Mouse (Mus musculus): ENCODE measurements around the gene Crhr2.

Gene Crhr2

DNA sequence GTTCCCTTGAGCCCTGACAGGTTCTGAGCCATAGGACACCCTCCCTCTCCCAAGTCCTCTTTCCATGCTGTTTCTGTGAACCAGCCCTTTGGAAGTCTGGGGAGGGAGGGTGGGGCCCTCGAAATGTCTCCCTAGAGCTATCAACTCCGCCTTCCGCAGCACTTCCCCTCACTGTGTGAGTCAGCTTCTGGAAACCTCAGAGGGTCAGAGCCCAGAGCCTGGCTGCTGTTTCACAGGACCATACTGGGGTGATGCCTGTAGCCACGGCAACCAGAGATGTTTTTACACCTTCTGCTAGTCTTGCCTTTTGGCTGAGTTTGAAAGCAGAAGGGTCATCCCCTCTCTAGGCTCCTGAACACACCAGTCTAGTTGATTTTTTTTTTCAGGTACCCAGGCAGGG is 9.8 kb downstream of the Crhr2 start:
- DNase-seq (ENCODE audit: low spot score in 2 of 2): no peak

GRCm38 (mm10) chr6:55117325-55118109 is 15.3 kb downstream of the Crhr2 start:
- no peak for DNase-seq (ENCODE audit: low spot score in 2 of 2)

DNA sequence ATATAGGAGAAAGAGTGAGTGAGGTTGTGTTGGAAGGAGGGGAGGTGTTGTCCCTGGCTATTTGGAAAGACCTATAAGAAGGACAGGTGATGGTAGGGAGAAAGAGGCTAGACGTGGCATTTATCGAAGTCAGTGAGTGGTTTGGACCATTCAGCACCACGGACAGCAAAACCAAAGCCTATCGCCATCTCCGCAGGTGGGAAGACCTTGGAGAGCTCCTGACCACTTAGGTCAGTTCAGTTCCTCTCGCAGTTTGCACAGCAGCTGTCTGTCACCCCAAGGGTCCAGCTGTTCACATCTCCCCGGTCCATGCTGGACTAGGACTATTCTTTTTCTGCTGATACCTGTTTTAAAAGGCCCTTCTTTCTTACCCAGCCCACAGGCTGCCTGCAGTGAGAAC is 24.5 kb downstream of the Crhr2 start:
- DNase-seq (ENCODE audit: low spot score in 2 of 2): no peak

GRCm38 (mm10) chr6:55098603-55099002 is 34.2 kb downstream of the Crhr2 start:
- DNase-seq (ENCODE audit: low spot score in 2 of 2): no peak

- peak in 1 of 2 experiments; percentile 50 for DNase-seq (ENCODE audit: low spot score in 2 of 2)
Observed at GRCm38 (mm10) chr6:55098030-55098429, 34.8 kb downstream of the Crhr2 start.

GRCm38 (mm10) chr6:55093431-55094146 is 39.2 kb downstream of the Crhr2 start:
- no peak for DNase-seq (ENCODE audit: low spot score in 2 of 2)

DNA sequence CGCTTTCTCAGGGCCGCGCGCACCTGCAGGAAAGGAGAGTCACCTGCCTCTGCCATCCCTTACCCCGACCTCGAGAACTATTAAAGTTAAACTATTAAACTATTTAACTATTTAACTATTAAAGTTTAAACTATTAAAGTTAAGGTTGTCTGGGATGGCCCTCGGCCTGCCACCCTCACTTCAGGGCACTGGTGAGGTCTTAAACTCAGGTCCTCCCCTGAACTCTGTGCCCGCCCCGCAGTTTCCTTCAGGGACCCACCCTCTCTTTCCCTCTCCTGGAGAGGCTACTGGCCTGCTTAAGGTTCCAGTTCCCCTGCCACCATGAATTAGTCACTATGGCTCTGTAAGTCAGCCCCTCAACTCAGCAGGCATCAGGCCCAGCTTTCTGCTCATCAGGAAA is 41.4 kb downstream of the Crhr2 start:
- DNase-seq (ENCODE audit: low spot score in 2 of 2): no peak

DNA sequence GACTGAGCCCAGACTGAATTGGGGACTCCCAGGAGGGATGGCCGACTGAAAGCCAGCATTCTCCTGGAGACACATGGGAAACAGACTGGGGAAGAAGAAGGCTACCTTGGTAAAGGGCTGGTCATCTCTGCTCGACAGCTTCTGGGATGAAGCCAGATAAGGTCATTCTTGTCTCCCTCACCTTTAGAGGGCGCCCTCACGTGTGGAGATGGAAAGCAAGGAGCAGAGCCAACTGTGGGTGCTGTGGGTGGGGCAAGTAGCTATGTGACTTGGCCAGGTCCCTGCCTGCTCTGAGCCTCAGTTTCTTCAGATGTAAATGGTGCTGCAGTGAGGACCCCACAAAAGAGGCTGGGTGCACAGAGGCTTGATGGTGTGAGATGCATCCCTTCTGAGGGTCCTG is 42.2 kb downstream of the Crhr2 start:
- DNase-seq (ENCODE audit: low spot score in 2 of 2): no peak

GRCm38 (mm10) chr6:55087355-55087754 is 45.5 kb downstream of the Crhr2 start:
- DNase-seq (ENCODE audit: low spot score in 2 of 2): no peak

- no peak for DNase-seq (ENCODE audit: low spot score in 2 of 2)
Observed at GRCm38 (mm10) chr6:55082261-55083051, 50.4 kb downstream of the Crhr2 start.

- no peak for DNase-seq (ENCODE audit: low spot score in 2 of 2)
Observed at GRCm38 (mm10) chr6:55081379-55081778, 51.4 kb downstream of the Crhr2 start.

DNA sequence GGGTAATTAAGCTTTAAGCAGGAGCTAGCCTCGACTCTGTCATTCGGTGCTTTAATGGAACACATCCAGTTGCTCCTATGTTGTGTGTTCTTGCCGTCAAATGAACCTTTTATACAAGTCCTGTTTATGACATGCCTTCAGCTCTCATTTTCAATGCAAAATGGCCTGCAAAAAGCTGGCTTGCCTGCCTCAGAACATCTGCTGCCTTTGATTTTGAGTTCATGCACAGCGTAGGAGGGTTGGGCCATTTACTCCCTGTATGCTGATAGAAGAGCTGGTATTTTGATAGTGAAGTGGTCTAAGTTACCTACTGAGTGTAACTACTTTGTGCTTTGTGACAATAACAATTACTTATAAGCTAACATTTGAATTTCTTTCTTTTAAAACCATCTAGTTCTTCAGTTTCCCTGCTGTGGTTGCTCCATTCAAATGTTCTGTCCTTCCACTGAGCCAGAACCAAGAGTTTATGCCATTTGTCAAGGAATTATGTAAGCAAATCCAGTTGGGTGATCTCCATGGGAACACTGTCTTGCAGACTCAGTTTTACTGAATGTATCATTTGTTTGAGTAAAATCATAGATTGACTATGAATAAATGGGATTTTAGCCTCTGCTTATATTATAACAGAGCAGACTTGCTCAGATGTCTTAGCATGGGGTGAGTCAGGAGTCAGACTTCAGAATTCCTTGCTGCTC is 56.1 kb downstream of the Crhr2 start:
- DNase-seq (ENCODE audit: low spot score in 2 of 2): no peak

GRCm38 (mm10) chr6:55065903-55066302 is 66.9 kb downstream of the Crhr2 start:
- DNase-seq (ENCODE audit: low spot score in 2 of 2): no peak

GRCm38 (mm10) chr6:55064477-55064827 is 68.4 kb downstream of the Crhr2 start:
- no peak for DNase-seq (ENCODE audit: low spot score in 2 of 2)

DNA sequence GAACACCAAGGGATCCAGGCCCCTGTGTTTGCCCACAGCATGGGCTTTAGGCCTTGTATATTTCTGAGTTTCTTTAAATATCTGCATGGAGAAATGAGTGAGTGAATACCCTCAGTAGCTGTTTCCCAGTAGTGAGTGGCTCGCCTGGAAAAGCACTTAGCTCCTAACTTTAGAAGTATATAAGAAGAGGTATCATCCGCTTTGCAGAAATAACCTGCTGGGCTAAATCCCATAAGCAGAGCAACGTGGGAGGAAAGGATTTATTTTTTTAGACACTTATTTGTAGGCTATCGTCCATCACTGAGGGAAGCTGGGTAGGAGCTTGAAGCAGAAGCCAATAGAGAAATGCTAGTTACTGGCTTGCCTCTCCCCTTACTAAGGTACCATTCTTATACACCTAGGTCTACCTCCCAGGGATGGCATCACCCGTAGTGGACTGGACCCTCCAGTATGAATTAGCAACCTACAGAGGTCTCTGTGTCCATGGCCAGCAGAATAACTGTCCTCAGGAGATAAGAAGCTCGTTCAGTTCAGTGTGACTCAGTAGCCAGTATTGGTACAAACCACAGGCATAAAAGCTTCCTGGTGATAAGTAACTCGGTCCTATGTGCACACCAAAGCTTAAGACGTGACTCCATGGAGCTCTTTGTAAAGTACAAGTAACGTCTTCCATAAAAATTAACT is 68.9 kb downstream of the Crhr2 start:
- no peak for DNase-seq (ENCODE audit: low spot score in 2 of 2)

- no peak for DNase-seq (ENCODE audit: low spot score in 2 of 2)
Observed at GRCm38 (mm10) chr6:55062200-55062599, 70.6 kb downstream of the Crhr2 start.

DNA sequence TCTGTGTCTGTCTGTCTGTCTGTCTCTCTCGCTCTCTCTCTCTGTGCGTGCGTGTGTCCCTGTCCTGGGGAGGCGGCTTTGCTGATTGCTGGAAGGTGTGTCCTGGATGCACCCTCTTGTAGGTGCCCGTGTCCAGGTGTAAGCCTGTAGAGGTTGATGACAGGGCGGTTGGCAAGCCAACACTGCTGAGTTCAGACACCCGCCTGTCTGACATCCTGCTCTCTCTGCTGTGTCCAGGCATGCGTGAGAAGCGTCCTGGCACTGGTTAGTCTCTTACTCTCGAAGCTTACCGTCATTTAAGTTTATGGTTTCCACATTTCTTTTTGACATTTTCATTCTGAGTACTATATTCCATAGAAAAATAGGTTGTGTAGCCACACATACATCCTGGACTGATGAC is 71.5 kb downstream of the Crhr2 start:
- no peak for DNase-seq (ENCODE audit: low spot score in 2 of 2)

DNA sequence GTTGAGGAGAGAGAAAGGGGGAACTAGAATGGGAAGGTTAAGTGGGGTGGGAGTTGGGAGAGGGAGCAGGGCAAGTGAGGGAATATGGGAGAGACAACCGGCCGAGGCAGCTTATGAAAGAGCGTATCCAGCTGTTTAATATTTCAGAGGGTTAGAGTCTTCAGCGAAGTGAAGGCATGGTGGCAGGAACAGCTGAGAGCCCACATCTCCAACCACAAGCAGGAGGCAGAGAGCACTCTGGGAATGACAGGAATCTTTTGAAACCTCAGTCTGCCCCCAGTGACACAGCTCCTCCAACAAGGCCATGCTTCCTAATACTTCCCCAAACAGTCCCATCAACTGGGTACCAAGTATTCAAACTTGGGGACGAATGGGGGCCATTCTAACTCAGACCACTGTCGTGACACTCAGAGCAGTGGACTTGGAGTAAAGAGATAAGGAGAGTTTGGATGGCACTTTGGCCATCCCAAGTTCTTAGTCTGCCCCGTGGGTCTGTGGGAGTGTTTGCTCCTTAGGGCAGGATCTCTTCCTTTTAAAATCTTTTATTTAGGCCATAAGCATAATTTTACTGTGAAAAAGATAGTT is 72.5 kb downstream of the Crhr2 start:
- no peak for DNase-seq (ENCODE audit: low spot score in 2 of 2)

DNA sequence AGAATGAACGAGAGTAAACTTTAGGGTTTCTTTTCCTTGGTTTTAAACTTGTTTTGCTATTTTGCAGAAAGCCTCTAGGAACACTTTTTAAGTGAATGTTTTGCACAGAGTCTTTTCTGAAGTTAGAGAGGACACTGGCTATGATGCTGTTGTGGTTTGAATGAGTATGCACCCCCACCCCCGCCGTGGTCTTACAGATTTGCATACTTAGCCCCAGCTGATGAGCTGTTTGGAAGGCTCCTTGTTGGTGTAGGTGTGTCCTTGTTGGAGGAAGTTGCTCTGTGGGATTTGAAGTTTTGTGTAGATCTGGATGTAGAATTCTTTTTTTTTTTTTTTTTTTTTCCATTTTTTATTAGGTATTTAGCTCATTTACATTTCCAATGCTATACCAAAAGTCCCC is 75.4 kb downstream of the Crhr2 start:
- DNase-seq (ENCODE audit: low spot score in 2 of 2): no peak

DNA sequence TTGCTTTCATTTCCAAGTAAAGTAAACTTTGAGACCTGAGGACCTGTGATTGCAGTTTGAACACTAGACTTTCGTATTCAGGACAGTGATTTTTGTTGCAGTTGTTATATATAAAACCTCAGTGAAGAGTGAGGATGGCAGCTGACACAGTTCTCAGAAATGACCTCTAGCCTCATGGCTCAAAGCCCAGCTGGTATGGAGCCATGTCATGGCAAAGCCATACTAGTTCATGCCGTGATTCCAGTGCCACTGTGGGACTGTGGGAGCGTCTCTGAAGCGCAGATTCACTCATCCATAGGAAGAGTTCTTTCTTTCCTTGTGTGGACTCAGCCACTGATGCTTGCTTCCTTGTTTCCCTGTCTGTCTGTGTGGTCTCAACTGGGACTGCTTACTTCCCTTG is 78.3 kb downstream of the Crhr2 start:
- no peak for DNase-seq (ENCODE audit: low spot score in 2 of 2)

- DNase-seq (ENCODE audit: low spot score in 2 of 2): no peak
Observed at GRCm38 (mm10) chr6:55049186-55049585, 83.6 kb downstream of the Crhr2 start.
